Mouse (Mus musculus): Measurements from ENCODE around the gene Cacna1e. TPM values are rescaled to one million over a fixed set of nuclear protein-coding genes. Genes with fewer than 3 reads are reported as not detected.

Gene Cacna1e
- polyA plus RNA-seq, 1 experiment: not detected

- Histone ChIP-seq H3K4me1 (ENCODE audit: control insufficient read depth, insufficient read depth, insufficient read length, low read length) (no peaks in the 10 kb centered on the region), H3K27ac (replicated peaks; ENCODE audit: low read depth, low read length) (no peak overlapping the region), H3K4me3 (ENCODE audit: insufficient read depth, low read depth, low read length) (no peak overlapping the region)
These were observed 104.3 kb downstream of the Cacna1e start for GRCm38 (mm10) chr1:154779908-154780514.

GRCm38 (mm10) chr1:154776344-154776743 is 108.0 kb downstream of the Cacna1e start:
- Histone ChIP-seq H3K4me1 (ENCODE audit: control insufficient read depth, insufficient read depth, insufficient read length, low read length) (no peaks in the 10 kb centered on the region), H3K27ac (replicated peaks; ENCODE audit: low read depth, low read length) (no peak overlapping the region), H3K4me3 (ENCODE audit: insufficient read depth, low read depth, low read length) (no peak overlapping the region)

GRCm38 (mm10) chr1:154774468-154774867 is 109.8 kb downstream of the Cacna1e start:
- Histone ChIP-seq H3K27ac (replicated peaks; ENCODE audit: low read depth, low read length) (no peak overlapping the region), H3K4me1 (ENCODE audit: control insufficient read depth, insufficient read depth, insufficient read length, low read length) (no peaks in the 10 kb centered on the region), H3K4me3 (ENCODE audit: insufficient read depth, low read depth, low read length) (no peak overlapping the region)

GRCm38 (mm10) chr1:154771111-154771510 is 113.2 kb downstream of the Cacna1e start:
- Histone ChIP-seq H3K27ac (replicated peaks; ENCODE audit: low read depth, low read length) (no peak overlapping the region), H3K4me1 (ENCODE audit: control insufficient read depth, insufficient read depth, insufficient read length, low read length) (no peaks in the 10 kb centered on the region), H3K4me3 (ENCODE audit: insufficient read depth, low read depth, low read length) (no peak overlapping the region)

- Histone ChIP-seq H3K4me3 (ENCODE audit: insufficient read depth, low read depth, low read length) (no peak overlapping the region), H3K4me1 (ENCODE audit: control insufficient read depth, insufficient read depth, insufficient read length, low read length) (no peaks in the 10 kb centered on the region), H3K27ac (replicated peaks; ENCODE audit: low read depth, low read length) (no peak overlapping the region)
These were observed 113.8 kb downstream of the Cacna1e start for GRCm38 (mm10) chr1:154770542-154770941.

GRCm38 (mm10) chr1:154763132-154763531 is 121.2 kb downstream of the Cacna1e start:
- no peaks in the 10 kb centered on the region for H3K4me1 ChIP-seq (ENCODE audit: control insufficient read depth, insufficient read depth, insufficient read length, low read length)

GRCm38 (mm10) chr1:154752081-154752480 is 132.2 kb downstream of the Cacna1e start:
- Histone ChIP-seq H3K4me3 (ENCODE audit: insufficient read depth, low read depth, low read length) (no peak overlapping the region), H3K4me1 (ENCODE audit: control insufficient read depth, insufficient read depth, insufficient read length, low read length) (no peaks in the 10 kb centered on the region), H3K27ac (replicated peaks; ENCODE audit: low read depth, low read length) (no peak overlapping the region)

More at GRCm38 (mm10) chr1:154763132-154763531, 121.2 kb downstream of the Cacna1e start:
- Histone ChIP-seq H3K27ac (replicated peaks; ENCODE audit: low read depth, low read length) (no peak overlapping the region), H3K4me3 (ENCODE audit: insufficient read depth, low read depth, low read length) (no peak overlapping the region)

- Histone ChIP-seq H3K27ac (replicated peaks; ENCODE audit: low read depth, low read length) (no peak overlapping the region), H3K4me1 (ENCODE audit: control insufficient read depth, insufficient read depth, insufficient read length, low read length) (no peaks in the 10 kb centered on the region), H3K4me3 (ENCODE audit: insufficient read depth, low read depth, low read length) (no peak overlapping the region)
These were observed 135.8 kb downstream of the Cacna1e start for GRCm38 (mm10) chr1:154748531-154748930.

- Histone ChIP-seq H3K27ac (replicated peaks; ENCODE audit: low read depth, low read length) (no peak overlapping the region), H3K4me1 (ENCODE audit: control insufficient read depth, insufficient read depth, insufficient read length, low read length) (no peaks in the 10 kb centered on the region), H3K4me3 (ENCODE audit: insufficient read depth, low read depth, low read length) (no peak overlapping the region)
These were observed 139.1 kb downstream of the Cacna1e start for GRCm38 (mm10) chr1:154745241-154745640.

GRCm38 (mm10) chr1:154730411-154730961 is 153.8 kb downstream of the Cacna1e start:
- H3K4me3 ChIP-seq (ENCODE audit: insufficient read depth, low read depth, low read length): no peak overlapping the region
- no peaks in the 10 kb centered on the region for H3K4me1 ChIP-seq (ENCODE audit: control insufficient read depth, insufficient read depth, insufficient read length, low read length)
- no peak overlapping the region for H3K27ac ChIP-seq (replicated peaks; ENCODE audit: low read depth, low read length)

GRCm38 (mm10) chr1:154729269-154729980 is 154.9 kb downstream of the Cacna1e start:
- no peak overlapping the region for H3K27ac ChIP-seq (replicated peaks; ENCODE audit: low read depth, low read length)
- H3K4me1 ChIP-seq (ENCODE audit: control insufficient read depth, insufficient read depth, insufficient read length, low read length): no peaks in the 10 kb centered on the region
- H3K4me3 ChIP-seq (ENCODE audit: insufficient read depth, low read depth, low read length): no peak overlapping the region

GRCm38 (mm10) chr1:154728682-154729081 is 155.6 kb downstream of the Cacna1e start:
- H3K4me3 ChIP-seq (ENCODE audit: insufficient read depth, low read depth, low read length): no peak overlapping the region
- no peaks in the 10 kb centered on the region for H3K4me1 ChIP-seq (ENCODE audit: control insufficient read depth, insufficient read depth, insufficient read length, low read length)
- no peak overlapping the region for H3K27ac ChIP-seq (replicated peaks; ENCODE audit: low read depth, low read length)

- Histone ChIP-seq H3K27ac (replicated peaks; ENCODE audit: low read depth, low read length) (no peak overlapping the region), H3K4me1 (ENCODE audit: control insufficient read depth, insufficient read depth, insufficient read length, low read length) (no peaks in the 10 kb centered on the region), H3K4me3 (ENCODE audit: insufficient read depth, low read depth, low read length) (no peak overlapping the region)
These were observed 156.6 kb downstream of the Cacna1e start for GRCm38 (mm10) chr1:154727696-154728095.

GRCm38 (mm10) chr1:154726361-154727161 is 157.7 kb downstream of the Cacna1e start:
- H3K27ac ChIP-seq (replicated peaks; ENCODE audit: low read depth, low read length): no peak overlapping the region
- no peak overlapping the region for H3K4me3 ChIP-seq (ENCODE audit: insufficient read depth, low read depth, low read length)
- H3K4me1 ChIP-seq (ENCODE audit: control insufficient read depth, insufficient read depth, insufficient read length, low read length): no peaks in the 10 kb centered on the region

Data from brown adipose tissue, adult 24 weeks (tissue).